Mouse (Mus musculus): ENCODE data around the gene Tiprl. TPM values are rescaled to one million over a fixed set of nuclear protein-coding genes. Genes with fewer than 3 reads are reported as not detected.

Gene Tiprl
- polyA plus RNA-seq, 1 experiment: 34.7 TPM

- no peak overlapping the region for H3K27ac ChIP-seq (ENCODE audit: control insufficient read depth, insufficient read depth, low read length)
- peaks cover 31% of the 10 kb centered on the region for H3K4me1 ChIP-seq (replicated peaks; ENCODE audit: control insufficient read depth, insufficient read depth, low read length)
- H3K27me3 ChIP-seq (ENCODE audit: control insufficient read depth, insufficient read depth, low read length): no peaks in the 10 kb centered on the region
- TF ChIP-seq POLR2A (IDR thresholded peaks at IDR 0.05; ENCODE audit: control insufficient read depth, extremely low read depth, insufficient read depth, low read length, poor library complexity) (no peak), CTCF (IDR thresholded peaks at IDR 0.05; ENCODE audit: borderline replicate concordance, control insufficient read depth, extremely low read depth, insufficient read depth, low read length, poor library complexity) (no peak)
- WGBS: 30% methylated on average over 4 of the region's 4 CpGs
- DNase-seq: no peak
- peaks cover 7% of the 10 kb centered on the region; the same call in 1 of the 2 replicates for H3K36me3 ChIP-seq (ENCODE audit: control insufficient read depth, insufficient read depth, low read length)
- peak overlapping the region; percentile 5; the same call in 1 of the 2 replicates for H3K4me3 ChIP-seq (ENCODE audit: control insufficient read depth, insufficient read depth, low read length)
Measured at GRCm38 (mm10) chr1:165192102-165192501, 44.7 kb downstream of the Tiprl start.

DNA sequence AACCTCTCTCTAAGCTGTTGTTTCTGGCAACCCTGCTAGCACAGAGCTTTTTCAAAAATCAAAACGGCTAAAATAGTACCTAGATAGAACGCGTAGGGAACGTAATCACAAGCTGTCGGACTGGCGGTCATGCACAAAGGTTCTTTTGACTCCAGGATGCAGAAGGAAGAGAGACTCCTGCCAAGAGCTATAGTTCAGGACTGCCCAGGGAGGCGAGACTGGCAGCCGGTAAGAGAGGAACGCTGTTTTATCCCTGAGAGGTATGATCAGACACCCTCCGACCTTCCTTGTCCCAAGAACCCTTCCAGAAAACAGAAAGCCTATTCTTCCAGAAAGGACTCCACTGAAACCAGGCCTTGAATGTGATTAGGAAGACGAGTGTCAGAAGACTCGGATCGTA lies 45.2 kb downstream of the Tiprl start:
- TF ChIP-seq CTCF (IDR thresholded peaks at IDR 0.05; ENCODE audit: borderline replicate concordance, control insufficient read depth, extremely low read depth, insufficient read depth, low read length, poor library complexity) (no peak), POLR2A (IDR thresholded peaks at IDR 0.05; ENCODE audit: control insufficient read depth, extremely low read depth, insufficient read depth, low read length, poor library complexity) (no peak)
- 93% methylated on average over 13 of the region's 13 CpGs for WGBS

GRCm38 (mm10) chr1:165190571-165191273 lies 46.1 kb downstream of the Tiprl start:
- WGBS: 93% methylated on average over 10 of the region's 10 CpGs
- no peak for DNase-seq
- Histone ChIP-seq H3K4me3 (ENCODE audit: control insufficient read depth, insufficient read depth, low read length) (no peak overlapping the region), H3K36me3 (ENCODE audit: control insufficient read depth, insufficient read depth, low read length) (peaks cover 10% of the 10 kb centered on the region; the same call in 1 of the 2 replicates), H3K27me3 (ENCODE audit: control insufficient read depth, insufficient read depth, low read length) (no peaks in the 10 kb centered on the region), H3K27ac (ENCODE audit: control insufficient read depth, insufficient read depth, low read length) (no peak overlapping the region), H3K4me1 (replicated peaks; ENCODE audit: control insufficient read depth, insufficient read depth, low read length) (peaks cover 37% of the 10 kb centered on the region)
- TF ChIP-seq CTCF (IDR thresholded peaks at IDR 0.05; ENCODE audit: borderline replicate concordance, control insufficient read depth, extremely low read depth, insufficient read depth, low read length, poor library complexity) (no peak), POLR2A (IDR thresholded peaks at IDR 0.05; ENCODE audit: control insufficient read depth, extremely low read depth, insufficient read depth, low read length, poor library complexity) (no peak)

More for the DNA sequence above, 45.2 kb downstream of the Tiprl start:
- Histone ChIP-seq H3K27ac (ENCODE audit: control insufficient read depth, insufficient read depth, low read length) (no peak overlapping the region), H3K36me3 (ENCODE audit: control insufficient read depth, insufficient read depth, low read length) (peaks cover 10% of the 10 kb centered on the region; the same call in 1 of the 2 replicates), H3K4me1 (replicated peaks; ENCODE audit: control insufficient read depth, insufficient read depth, low read length) (peaks cover 35% of the 10 kb centered on the region), H3K4me3 (ENCODE audit: control insufficient read depth, insufficient read depth, low read length) (no peak overlapping the region), H3K27me3 (ENCODE audit: control insufficient read depth, insufficient read depth, low read length) (no peaks in the 10 kb centered on the region)
- no peak for DNase-seq

DNA sequence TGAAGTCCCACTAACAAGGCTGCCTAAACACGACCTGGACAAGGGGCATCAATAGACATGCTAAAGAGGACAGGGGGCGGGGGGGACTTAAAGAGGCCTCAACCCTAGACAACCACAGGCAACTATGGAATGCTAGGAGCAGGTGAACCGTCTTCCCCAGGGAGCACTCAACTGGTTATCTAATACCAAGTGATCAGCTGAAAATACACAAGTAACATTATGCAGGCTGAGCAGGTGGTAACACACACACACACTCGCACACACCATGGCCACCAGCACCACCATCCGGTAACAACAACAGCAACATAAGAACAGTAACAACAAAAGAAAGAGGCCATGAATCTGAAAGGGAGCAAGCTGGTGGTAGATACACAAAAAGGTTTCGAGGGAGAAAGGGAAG lies 46.7 kb downstream of the Tiprl start:
- WGBS: 88% methylated on average over 6 of the region's 6 CpGs
- 0 out of 2 replicates have a peak overlapping the region, but pooled peaks have one; percentile 11 for H3K27ac ChIP-seq (ENCODE audit: control insufficient read depth, insufficient read depth, low read length)
- H3K4me3 ChIP-seq (ENCODE audit: control insufficient read depth, insufficient read depth, low read length): no peak overlapping the region
- H3K36me3 ChIP-seq (ENCODE audit: control insufficient read depth, insufficient read depth, low read length): peaks cover 11% of the 10 kb centered on the region
- no peak for DNase-seq
- peaks cover 37% of the 10 kb centered on the region for H3K4me1 ChIP-seq (replicated peaks; ENCODE audit: control insufficient read depth, insufficient read depth, low read length)
- no peak for TF ChIP-seq POLR2A (IDR thresholded peaks at IDR 0.05; ENCODE audit: control insufficient read depth, extremely low read depth, insufficient read depth, low read length, poor library complexity)
- TF ChIP-seq CTCF (IDR thresholded peaks at IDR 0.05; ENCODE audit: borderline replicate concordance, control insufficient read depth, extremely low read depth, insufficient read depth, low read length, poor library complexity): no peak
- H3K27me3 ChIP-seq (ENCODE audit: control insufficient read depth, insufficient read depth, low read length): no peaks in the 10 kb centered on the region

DNA sequence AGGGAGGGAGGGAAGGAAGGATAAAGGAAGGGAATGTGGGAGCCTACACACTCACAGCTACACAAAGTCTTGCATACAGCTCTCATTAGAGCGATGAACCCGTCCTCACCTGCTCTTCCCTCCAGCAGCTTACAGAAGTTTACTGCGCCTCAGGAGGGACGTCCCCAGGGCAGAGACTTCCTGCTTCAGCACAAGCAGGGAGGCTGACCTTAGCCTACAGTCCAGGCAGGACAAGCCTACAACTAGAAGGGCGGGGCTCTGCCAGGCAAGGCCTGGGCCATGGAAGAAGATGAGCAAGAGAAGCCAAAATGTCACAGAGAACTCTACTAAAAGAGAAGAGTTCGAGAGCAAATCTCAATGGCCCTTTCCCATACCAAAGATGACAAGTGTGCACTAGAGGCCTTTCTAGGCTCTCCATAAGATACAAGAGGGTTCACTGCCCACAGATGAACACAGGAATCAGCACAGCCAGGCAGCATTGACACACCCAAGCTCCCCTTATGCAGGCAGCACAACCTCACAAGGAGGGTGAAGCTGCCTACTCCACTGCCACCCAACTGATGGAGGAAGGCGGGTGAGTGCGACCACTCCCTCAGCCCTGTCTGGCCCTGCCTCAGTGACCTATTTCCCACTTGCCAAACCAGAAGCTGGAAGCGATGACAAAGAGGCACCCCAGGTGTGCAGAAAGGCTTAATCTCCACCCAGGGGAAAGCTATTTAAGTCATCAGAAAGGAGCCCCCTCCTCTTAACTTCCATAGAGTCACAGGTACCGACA lies 47.8 kb downstream of the Tiprl start:
- no peak for TF ChIP-seq POLR2A (IDR thresholded peaks at IDR 0.05; ENCODE audit: control insufficient read depth, extremely low read depth, insufficient read depth, low read length, poor library complexity)
- TF ChIP-seq CTCF (IDR thresholded peaks at IDR 0.05; ENCODE audit: borderline replicate concordance, control insufficient read depth, extremely low read depth, insufficient read depth, low read length, poor library complexity): no peak

DNA sequence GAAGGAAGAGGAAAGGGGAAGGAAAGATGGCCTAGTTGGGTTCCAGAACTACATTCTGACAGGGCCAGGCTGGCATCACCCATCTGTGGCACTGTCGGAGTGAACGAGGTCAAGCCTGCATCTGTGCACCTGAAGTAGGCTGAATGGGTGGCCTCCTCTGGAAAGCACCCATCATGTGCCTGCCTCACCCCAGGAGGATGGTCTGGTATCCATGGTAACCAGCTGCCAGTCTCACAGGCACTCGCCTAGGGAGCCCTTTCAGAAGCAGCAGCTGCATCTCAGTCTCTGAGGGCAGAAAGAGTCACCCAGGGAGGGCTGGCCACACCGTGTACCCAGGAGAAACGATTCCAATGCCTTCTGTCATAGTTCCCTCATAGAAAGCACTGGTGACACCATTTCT lies 49.4 kb downstream of the Tiprl start:
- WGBS: 63% methylated on average over 5 of the region's 5 CpGs

More for the DNA sequence above, 47.8 kb downstream of the Tiprl start:
- no peaks in the 10 kb centered on the region for H3K27me3 ChIP-seq (ENCODE audit: control insufficient read depth, insufficient read depth, low read length)
- peak; percentile 34 for DNase-seq
- peaks cover 19% of the 10 kb centered on the region for H3K36me3 ChIP-seq (ENCODE audit: control insufficient read depth, insufficient read depth, low read length)
- peaks cover 41% of the 10 kb centered on the region for H3K4me1 ChIP-seq (replicated peaks; ENCODE audit: control insufficient read depth, insufficient read depth, low read length)
- no peak overlapping the region for H3K4me3 ChIP-seq (ENCODE audit: control insufficient read depth, insufficient read depth, low read length)
- 75% methylated on average over 10 of the region's 10 CpGs for WGBS
- no peak overlapping the region for H3K27ac ChIP-seq (ENCODE audit: control insufficient read depth, insufficient read depth, low read length)

More for the DNA sequence above, 49.4 kb downstream of the Tiprl start:
- H3K4me3 ChIP-seq (ENCODE audit: control insufficient read depth, insufficient read depth, low read length): no peak overlapping the region
- H3K36me3 ChIP-seq (ENCODE audit: control insufficient read depth, insufficient read depth, low read length): peaks cover 33% of the 10 kb centered on the region
- no peak for DNase-seq
- H3K27ac ChIP-seq (ENCODE audit: control insufficient read depth, insufficient read depth, low read length): peak overlapping the region; percentile 23; the same call in 1 of the 2 replicates
- peaks cover 35% of the 10 kb centered on the region for H3K4me1 ChIP-seq (replicated peaks; ENCODE audit: control insufficient read depth, insufficient read depth, low read length)
- H3K27me3 ChIP-seq (ENCODE audit: control insufficient read depth, insufficient read depth, low read length): no peaks in the 10 kb centered on the region
- TF ChIP-seq CTCF (IDR thresholded peaks at IDR 0.05; ENCODE audit: borderline replicate concordance, control insufficient read depth, extremely low read depth, insufficient read depth, low read length, poor library complexity) (no peak), POLR2A (IDR thresholded peaks at IDR 0.05; ENCODE audit: control insufficient read depth, extremely low read depth, insufficient read depth, low read length, poor library complexity) (no peak)
